ENCODE assay signal across 8 mouse cellular contexts in the genomic region with DNA sequence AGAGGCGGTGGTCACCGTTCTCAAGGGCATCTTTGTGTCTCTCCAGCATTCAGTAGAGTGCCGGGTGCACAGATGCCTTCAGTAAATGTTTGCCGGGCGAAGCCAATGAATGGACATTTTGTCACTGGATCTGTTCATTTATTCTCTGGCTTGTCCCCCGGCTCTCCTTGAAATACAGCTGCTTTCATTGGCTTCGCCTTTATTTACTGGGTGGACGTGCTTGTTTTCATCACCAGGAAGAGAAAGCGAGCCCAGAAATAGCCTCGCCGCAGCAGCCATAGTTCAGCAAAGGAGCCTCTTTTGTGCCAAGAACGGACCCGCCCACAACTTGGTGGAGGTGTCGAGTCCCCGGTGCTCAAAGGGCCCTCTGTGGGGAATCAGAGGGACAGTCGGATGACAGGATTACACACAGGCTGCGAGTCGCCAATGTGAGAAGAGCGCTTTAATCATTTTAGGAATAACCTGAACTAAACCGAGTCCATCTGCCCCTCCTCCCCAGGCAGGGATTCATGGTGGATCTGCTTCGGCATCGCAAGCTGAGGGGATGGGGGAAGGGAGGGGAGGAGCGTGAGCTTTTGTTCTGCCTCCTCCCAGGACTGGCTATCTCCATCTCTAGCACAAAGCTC. TPM values are rescaled to one million over a fixed set of nuclear protein-coding genes. Genes with fewer than 3 reads are reported as not detected.
DNase-seq lines count a peak whose midpoint lies in the region; ATAC-seq and TF ChIP-seq lines count a peak whose summit lies in the region.

No protein-coding gene starts in this region.

- H3K4me2 ChIP-seq in intestine, postnatal 0 days (replicated peaks; ENCODE audit: low read depth): peak overlapping the region; percentile 70

- H3K4me1 ChIP-seq in embryonic facial prominence, embryonic 10.5 days: peaks cover 53% of the 10 kb centered on the region
- H3K4me1 ChIP-seq in heart, adult 2 months (ENCODE audit: control insufficient read depth, insufficient read depth, low read length): peaks cover 9% of the 10 kb centered on the region
- peaks cover 8% of the 10 kb centered on the region; the same call in 1 of the 2 replicates for H3K4me1 ChIP-seq in intestine, postnatal 0 days (replicated peaks; ENCODE audit: control insufficient read depth, insufficient read depth, low read length)

- H3K36me3 ChIP-seq in embryonic facial prominence, embryonic 10.5 days (replicated peaks): no peaks in the 10 kb centered on the region
- no peaks in the 10 kb centered on the region for H3K36me3 ChIP-seq in heart, adult 2 months (ENCODE audit: control insufficient read depth, insufficient read depth, low read length)
- no peaks in the 10 kb centered on the region for H3K36me3 ChIP-seq in intestine, postnatal 0 days (ENCODE audit: control insufficient read depth, insufficient read depth)

- H3K79me2 ChIP-seq in heart, adult 2 months (replicated peaks; ENCODE audit: control insufficient read depth, insufficient read depth, low read length): no peaks in the 10 kb centered on the region

- no peak for TF ChIP-seq EP300 in heart, adult 2 months (IDR thresholded peaks at IDR 0.05; ENCODE audit: insufficient read depth, low read depth, low read length)

- H3K27ac ChIP-seq in embryonic facial prominence, embryonic 10.5 days (replicated peaks): peak overlapping the region; percentile 94
- peak overlapping the region; percentile 73 for H3K27ac ChIP-seq in heart, adult 2 months
- H3K27ac ChIP-seq in intestine, postnatal 0 days (ENCODE audit: low read depth, low read length): 0 out of 2 replicates have a peak overlapping the region, but pooled peaks have one; percentile 21

- peak; percentile 53 to 78 for DNase-seq in adrenal gland, adult (ENCODE audit: inconsistent age in 2 of 2, low spot score in 1 of 2)
- no peak for DNase-seq in adrenal gland, postnatal 4 days (ENCODE audit: low spot score in 2 of 2)
- DNase-seq in embryonic facial prominence, embryonic 10.5 days (ENCODE audit: low spot score): peak; percentile 82
- peak; percentile 78 to 82 for DNase-seq in heart, adult 2 months
- DNase-seq in left cerebral cortex, postnatal 4 days: peak; percentile 87
- peak; percentile 69 for DNase-seq in right cerebral cortex, postnatal 4 days

- no peaks in the 10 kb centered on the region for H3K9me3 ChIP-seq in embryonic facial prominence, embryonic 10.5 days
- no peaks in the 10 kb centered on the region for H3K9me3 ChIP-seq in intestine, postnatal 0 days (ENCODE audit: control insufficient read depth)

- peak overlapping the region; percentile 61 for H3K4me3 ChIP-seq in embryonic facial prominence, embryonic 10.5 days
- peak overlapping the region; percentile 49 for H3K4me3 ChIP-seq in heart, adult 2 months
- peak overlapping the region; percentile 38 for H3K4me3 ChIP-seq in intestine, postnatal 0 days (ENCODE audit: low read depth, low read length)

- no peak for TF ChIP-seq POLR2A in heart, adult 2 months (IDR thresholded peaks at IDR 0.05; ENCODE audit: insufficient read depth, low read depth, low read length)

- ATAC-seq in intestine, postnatal 0 days: peak; percentile 36; the same call in 1 of the 2 replicates
- peak; percentile 61 for ATAC-seq in megakaryocyte progenitor cell, adult 5-6 weeks (replicated peaks; ENCODE audit: poor library complexity)

- H3K9ac ChIP-seq in heart, adult 2 months (ENCODE audit: low read depth, low read length): peak overlapping the region; percentile 43
- peak overlapping the region; percentile 54 for H3K9ac ChIP-seq in intestine, postnatal 0 days (ENCODE audit: low read depth, low read length)

- TF ChIP-seq CTCF in heart, adult 2 months (IDR thresholded peaks at IDR 0.05): peak; percentile 35
- peak; percentile 26; the same call in 1 of the 2 replicates for TF ChIP-seq CTCF in intestine, postnatal 0 days (IDR thresholded peaks at IDR 0.05; ENCODE audit: low read depth)

- WGBS in embryonic facial prominence, embryonic 10.5 days: 2% methylated on average over 23 of the region's 23 CpGs
- 3% methylated on average over 23 of the region's 23 CpGs for WGBS in heart, adult 2 months
- 2% methylated on average over 23 of the region's 23 CpGs for WGBS in intestine, postnatal 0 days

- no peaks in the 10 kb centered on the region for H3K27me3 ChIP-seq in embryonic facial prominence, embryonic 10.5 days (replicated peaks; ENCODE audit: low read depth, poor library complexity, severe bottlenecking)
- H3K27me3 ChIP-seq in heart, adult 2 months (ENCODE audit: control insufficient read depth, insufficient read depth, low read length): no peaks in the 10 kb centered on the region
- no peaks in the 10 kb centered on the region for H3K27me3 ChIP-seq in intestine, postnatal 0 days (replicated peaks; ENCODE audit: control insufficient read depth, insufficient read depth, low read length)

- intact Hi-C loops in heart, adult 2 months (cut with DNase I): loop anchor here (2.0 kb wide), 1 partner anchor 48 kb away; no protein-coding TSS in a partner anchor
- intact Hi-C loops in left cerebral cortex, postnatal 4 days (cut with DNase I): no loop called here

RNA-seq across cellular contexts. Expression of gene Psmg4, which starts 13.9 kb away (rescaled TPM):
- total RNA-seq in adrenal gland, postnatal 4 days (2021): 10 to 100 TPM; 45.2 to 50.0 TPM
- 97.9 and 99.9 TPM in 2 replicates for polyA plus RNA-seq in embryonic facial prominence, embryonic 10.5 days (2016; fragmentation: Nextera tagmentation; extraction: Ambion mirVana)
- 10 to 100 TPM; 23.1 to 29.0 TPM for total RNA-seq in heart, adult 2 months (2021)
- polyA plus RNA-seq in heart, adult 2 months (2012; rRNA removed): 32.2 and 51.2 TPM in 2 replicates
- polyA plus RNA-seq in intestine, postnatal 0 days (2015; fragmentation: Nextera tagmentation; extraction: Ambion mirVana): 62.8 and 69.8 TPM in 2 replicates
- total RNA-seq in left cerebral cortex, postnatal 4 days (2021): 10 to 100 TPM; 45.5 to 46.4 TPM
- total RNA-seq in megakaryocyte progenitor cell, adult 5-6 weeks (2015): 73.3 and 75.8 TPM in 2 replicates
- 200 and 229 TPM in 2 replicates for total RNA-seq in megakaryocyte progenitor cell, adult 5-6 weeks (2017)

RNA-seq across cellular contexts. Expression of gene Tubb2b, which starts 18.6 kb away (rescaled TPM):
- total RNA-seq in adrenal gland, postnatal 4 days (2021): 100 to 1,000 TPM in 1 of 2 experiments, 10 to 100 TPM in 1; 59.8 to 108 TPM
- polyA plus RNA-seq in embryonic facial prominence, embryonic 10.5 days (2016; fragmentation: Nextera tagmentation; extraction: Ambion mirVana): 65.5 and 73.2 TPM in 2 replicates
- 1 to 10 TPM; 2.6 to 5.3 TPM for total RNA-seq in heart, adult 2 months (2021)
- polyA plus RNA-seq in heart, adult 2 months (2012; rRNA removed): 6.2 and 7.8 TPM in 2 replicates
- 14.1 and 15.4 TPM in 2 replicates for polyA plus RNA-seq in intestine, postnatal 0 days (2015; fragmentation: Nextera tagmentation; extraction: Ambion mirVana)
- 1,000 to 10,000 TPM; 3,894 to 3,983 TPM for total RNA-seq in left cerebral cortex, postnatal 4 days (2021)
- not detected in 2 replicates for total RNA-seq in megakaryocyte progenitor cell, adult 5-6 weeks (2015)
- not detected in 2 replicates for total RNA-seq in megakaryocyte progenitor cell, adult 5-6 weeks (2017)

Comparison
In these comparisons a context has a peak if more than half of its experiments do, and no peak if none do; other contexts are left out.
1. DNase-seq: peak in adrenal gland, adult (2 of 2), embryonic facial prominence, embryonic 10.5 days (single experiment), heart, adult 2 months (2 of 2), left cerebral cortex, postnatal 4 days (single experiment) and right cerebral cortex, postnatal 4 days (single experiment); none in adrenal gland, postnatal 4 days (0 of 2).
2. H3K27ac ChIP-seq: peak in every context shown above with its lines; median percentile 94 in embryonic facial prominence, embryonic 10.5 days; 73 in heart, adult 2 months; 21 in intestine, postnatal 0 days.
3. RNA of gene Tubb2b, which starts 18.6 kb away (total RNA-seq): 3,894 to 3,983 TPM in left cerebral cortex, postnatal 4 days; 59.8 to 108 TPM in adrenal gland, postnatal 4 days, 2.6 to 5.3 TPM in heart, adult 2 months and not detected in megakaryocyte progenitor cell, adult 5-6 weeks; every median in the first group is over 10 times any median in the second.
4. Peak in every context shown above with its lines, with median percentiles within 50 percentile points of each other: H3K4me3 ChIP-seq.